Mouse (Mus musculus): ENCODE results near the gene Msh4. TPM values are rescaled to one million over a fixed set of nuclear protein-coding genes. Genes with fewer than 3 reads are reported as not detected.

Msh4 gene
- polyA plus RNA-seq, 1 experiment from 2014 or later = 0.10 TPM

GRCm38 (mm10) chr3:153808406-153808805 lies 97.5 kb downstream of the Msh4 start:
- no peaks in the 10 kb centered on the region for H3K27me3 ChIP-seq (ENCODE audit: insufficient read depth, poor library complexity, severe bottlenecking)
- no peak overlapping the region for H3K4me3 ChIP-seq
- peak overlapping the region; percentile 45; the same call in 1 of the 2 replicates for H3K27ac ChIP-seq
- no peaks in the 10 kb centered on the region for H3K36me3 ChIP-seq
- 75% methylated on average over 13 of the region's 13 CpGs for WGBS
- no peaks in the 10 kb centered on the region for H3K9me3 ChIP-seq
- H3K4me1 ChIP-seq (replicated peaks) = peaks cover 15% of the 10 kb centered on the region
- DNase-seq (ENCODE audit: low spot score) = peak; percentile 14

GRCm38 (mm10) chr3:153807444-153808149 lies 98.3 kb downstream of the Msh4 start:
- 90% methylated on average over 9 of the region's 9 CpGs for WGBS
- no peak for DNase-seq (ENCODE audit: low spot score)
- H3K9me3 ChIP-seq = no peaks in the 10 kb centered on the region

More at GRCm38 (mm10) chr3:153807444-153808149, 98.3 kb downstream of the Msh4 start:
- no peak overlapping the region for H3K4me3 ChIP-seq
- peak overlapping the region; percentile 45; the same call in 1 of the 2 replicates for H3K27ac ChIP-seq
- H3K36me3 ChIP-seq = no peaks in the 10 kb centered on the region
- peaks cover 15% of the 10 kb centered on the region for H3K4me1 ChIP-seq (replicated peaks)
- H3K27me3 ChIP-seq (ENCODE audit: insufficient read depth, poor library complexity, severe bottlenecking) = no peaks in the 10 kb centered on the region

Other genes with a start within 250 kb of the Msh4 start
- 32.4 and 37.8 TPM in 2 replicates for gene St6galnac3, start 181.0 kb downstream of the Msh4 start, polyA plus RNA-seq (2016; fragmentation: Nextera tagmentation; extraction: Ambion mirVana)
- gene Asb17, start 61.9 kb downstream of the Msh4 start, polyA plus RNA-seq (2016; fragmentation: Nextera tagmentation; extraction: Ambion mirVana) = 0.39 and 0.65 TPM in 2 replicates
- gene Rabggtb, start 6.9 kb upstream of the Msh4 start, polyA plus RNA-seq (2016; fragmentation: Nextera tagmentation; extraction: Ambion mirVana) = 31.3 and 44.6 TPM in 2 replicates
- gene Acadm, start 38.5 kb upstream of the Msh4 start, polyA plus RNA-seq (2016; fragmentation: Nextera tagmentation; extraction: Ambion mirVana) = 43.1 and 51.4 TPM in 2 replicates
- 4.5 and 7.6 TPM in 2 replicates for gene Slc44a5, start 67.3 kb upstream of the Msh4 start, polyA plus RNA-seq (2016; fragmentation: Nextera tagmentation; extraction: Ambion mirVana)

Measured in hindbrain, embryonic 10.5 days (tissue).